Mouse (Mus musculus) limb, embryonic 14.5 days (tissue): ENCODE measurements at regions not wholly inside any gene's neighbourhood (a gene's known extent, or its start where the extent isn't known, plus 50 kb on each side); places are given as distances from the start of the nearest gene placed in this dataset.

Source experiments
- ATAC-seq: fragments of 200-750 bp; cut with Nextera tagmentation; 2 replicates; pipeline ENCODE4 v1.8.0; 2017; ENCODE audit warnings: low read depth, moderate number of reproducible peaks, moderate TSS enrichment; ENCODE audit not compliant: low FRiP score
- DNase-seq: peaks from one replicate; pipeline ENCODE4 v3.0.0-alpha.2; 2015; ENCODE audit warnings: low spot score
- H3K27ac ChIP-seq: fragments of 300-500 bp; sonication (generic); replicated peaks from 2 replicates; pipeline ENCODE4 v1.5.1; 2014; ENCODE audit warnings: low read depth, mild to moderate bottlenecking, low read length, moderate library complexity, mixed read lengths
- H3K27me3 ChIP-seq: fragments of 300-500 bp; sonication (generic); 2 replicates; pipeline ENCODE4 v1.6.1; 2014; ENCODE audit warnings: low read length, mixed read lengths; ENCODE audit not compliant: control insufficient read depth, insufficient read depth
- H3K36me3 ChIP-seq: fragments of 300-500 bp; sonication (generic); 2 replicates; pipeline ENCODE4 v1.6.1; 2014; ENCODE audit warnings: mild to moderate bottlenecking, low read length, moderate library complexity, mixed read lengths; ENCODE audit not compliant: control insufficient read depth, insufficient read depth
- H3K4me1 ChIP-seq: fragments of 300-500 bp; sonication (generic); 2 replicates; pipeline ENCODE4 v1.6.1; 2014; ENCODE audit warnings: antibody characterized with exemption, low read length, mixed read lengths; ENCODE audit not compliant: control insufficient read depth, insufficient read depth
- H3K4me2 ChIP-seq: fragments of 300-500 bp; sonication (generic); replicated peaks from 2 replicates; pipeline ENCODE4 v1.6.1; 2014; ENCODE audit warnings: low read depth, mild to moderate bottlenecking, low read length, moderate library complexity; ENCODE audit not compliant: severe bottlenecking
- H3K4me3 ChIP-seq: fragments of 300-500 bp; sonication (generic); replicated peaks from 2 replicates; pipeline ENCODE4 v1.5.1; 2014; ENCODE audit warnings: low read length
- H3K9ac ChIP-seq: fragments of 300-500 bp; sonication (generic); 2 replicates; pipeline ENCODE4 v1.6.1; 2014; ENCODE audit warnings: mild to moderate bottlenecking, low read depth, low read length, moderate library complexity; ENCODE audit not compliant: severe bottlenecking
- H3K9me3 ChIP-seq: fragments of 300-500 bp; sonication (generic); 2 replicates; pipeline ENCODE4 v1.6.1; 2016; ENCODE audit warnings: low read length; ENCODE audit not compliant: control insufficient read depth
- POLR2A ChIP-seq: fragments of 200-500 bp; IDR thresholded peaks from 2 replicates; pipeline ENCODE4 v1.8.0; 2012; ENCODE audit warnings: inconsistent platforms, mild to moderate bottlenecking, moderate library complexity, borderline replicate concordance; ENCODE audit not compliant: insufficient read depth, insufficient read length; ENCODE audit errors: extremely low read depth
- WGBS: fragments of 180-500 bp; shearing (Covaris S2); extraction: QIAGEN DNeasy Blood & Tissue Kit; methylation state at CpG from one replicate; pipeline ENCODE4 v1.1.7; 2014; 5-methylcytosine and 5-hydroxymethylcytosine counted together

GRCm38 (mm10) chr13:71612393-71613179 lies 350.9 kb downstream of the Irx1 start:
- Histone ChIP-seq H3K4me3 (no peak overlapping the region), H3K9me3 (no peaks in the 10 kb centered on the region), H3K36me3 (no peaks in the 10 kb centered on the region), H3K4me1 (peaks cover 9% of the 10 kb centered on the region), H3K9ac (no peak overlapping the region), H3K4me2 (no peak overlapping the region), H3K27me3 (no peaks in the 10 kb centered on the region), H3K27ac (no peak overlapping the region)
- no peak for TF ChIP-seq POLR2A
- DNase-seq (no peak), ATAC-seq (no peak)
- 72% methylated on average over 7 of the region's 7 CpGs for WGBS

GRCm38 (mm10) chr13:71582486-71582885 lies 381.0 kb downstream of the Irx1 start:
- Histone ChIP-seq H3K36me3 (no peaks in the 10 kb centered on the region), H3K4me1 (no peaks in the 10 kb centered on the region), H3K9me3 (no peaks in the 10 kb centered on the region), H3K27ac (no peak overlapping the region), H3K4me3 (no peak overlapping the region), H3K4me2 (no peak overlapping the region), H3K9ac (no peak overlapping the region), H3K27me3 (no peaks in the 10 kb centered on the region)
- WGBS, result 55% methylated on average over 4 of the region's 4 CpGs
- no peak for ATAC-seq
- DNase-seq, result no peak
- TF ChIP-seq POLR2A, result no peak

- Histone ChIP-seq H3K4me1 (peaks cover 11% of the 10 kb centered on the region), H3K9ac (no peak overlapping the region), H3K27ac (no peak overlapping the region), H3K4me2 (no peak overlapping the region), H3K9me3 (no peaks in the 10 kb centered on the region), H3K4me3 (no peak overlapping the region), H3K36me3 (no peaks in the 10 kb centered on the region), H3K27me3 (no peaks in the 10 kb centered on the region)
- DNase-seq (no peak), ATAC-seq (no peak)
- TF ChIP-seq POLR2A, result no peak
- WGBS, result 37% methylated on average over 6 of the region's 6 CpGs
Observed at GRCm38 (mm10) chr13:71565895-71566294, 397.6 kb downstream of the Irx1 start.

GRCm38 (mm10) chr13:71565388-71565787 lies 398.1 kb downstream of the Irx1 start:
- Histone ChIP-seq H3K4me2 (no peak overlapping the region), H3K9me3 (no peaks in the 10 kb centered on the region), H3K9ac (no peak overlapping the region), H3K36me3 (no peaks in the 10 kb centered on the region), H3K4me3 (no peak overlapping the region), H3K4me1 (peaks cover 11% of the 10 kb centered on the region), H3K27ac (no peak overlapping the region), H3K27me3 (no peaks in the 10 kb centered on the region)
- ATAC-seq (no peak; the same call in 1 of the 2 replicates), DNase-seq (no peak)
- no peak for TF ChIP-seq POLR2A
- WGBS, result 12% methylated on average over 7 of the region's 7 CpGs

GRCm38 (mm10) chr13:71558477-71559215 lies 404.9 kb downstream of the Irx1 start:
- no peaks in the 10 kb centered on the region for H3K36me3 ChIP-seq
- H3K27ac ChIP-seq, result no peak overlapping the region
- H3K4me3 ChIP-seq, result no peak overlapping the region
- ATAC-seq (no peak), DNase-seq (no peak)
- WGBS, result 46% methylated on average over 14 of the region's 14 CpGs
- no peaks in the 10 kb centered on the region for H3K9me3 ChIP-seq
- no peak for TF ChIP-seq POLR2A
- H3K4me1 ChIP-seq, result no peaks in the 10 kb centered on the region
- H3K4me2 ChIP-seq, result no peak overlapping the region
- H3K9ac ChIP-seq, result no peak overlapping the region
- no peaks in the 10 kb centered on the region for H3K27me3 ChIP-seq
